Mouse (Mus musculus): ENCODE data around the gene Exoc3l4.

Gene Exoc3l4

DNA sequence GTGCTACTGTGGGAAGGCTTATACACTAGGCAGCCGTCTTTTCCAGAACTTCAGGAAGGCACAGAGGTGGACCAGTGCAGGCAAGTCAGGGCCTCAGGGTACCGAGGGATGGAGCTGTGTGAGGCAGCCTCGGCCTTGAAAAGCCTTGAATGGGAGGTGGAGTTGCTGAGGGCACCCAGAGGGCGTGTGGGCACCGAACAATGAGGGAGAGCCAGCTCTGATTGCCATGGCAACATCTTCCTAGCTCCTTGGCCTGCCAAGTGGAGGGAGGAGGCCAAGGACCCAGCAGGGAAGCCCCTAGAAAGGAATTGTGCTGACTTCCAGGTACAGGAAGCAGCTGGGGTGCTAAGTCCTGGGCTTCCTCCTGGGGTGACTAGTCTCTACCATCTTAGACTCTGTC is 7.2 kb upstream of the Exoc3l4 start:
- no peak for DNase-seq (ENCODE audit: low read depth in 2 of 2, low spot score in 2 of 2)

DNA sequence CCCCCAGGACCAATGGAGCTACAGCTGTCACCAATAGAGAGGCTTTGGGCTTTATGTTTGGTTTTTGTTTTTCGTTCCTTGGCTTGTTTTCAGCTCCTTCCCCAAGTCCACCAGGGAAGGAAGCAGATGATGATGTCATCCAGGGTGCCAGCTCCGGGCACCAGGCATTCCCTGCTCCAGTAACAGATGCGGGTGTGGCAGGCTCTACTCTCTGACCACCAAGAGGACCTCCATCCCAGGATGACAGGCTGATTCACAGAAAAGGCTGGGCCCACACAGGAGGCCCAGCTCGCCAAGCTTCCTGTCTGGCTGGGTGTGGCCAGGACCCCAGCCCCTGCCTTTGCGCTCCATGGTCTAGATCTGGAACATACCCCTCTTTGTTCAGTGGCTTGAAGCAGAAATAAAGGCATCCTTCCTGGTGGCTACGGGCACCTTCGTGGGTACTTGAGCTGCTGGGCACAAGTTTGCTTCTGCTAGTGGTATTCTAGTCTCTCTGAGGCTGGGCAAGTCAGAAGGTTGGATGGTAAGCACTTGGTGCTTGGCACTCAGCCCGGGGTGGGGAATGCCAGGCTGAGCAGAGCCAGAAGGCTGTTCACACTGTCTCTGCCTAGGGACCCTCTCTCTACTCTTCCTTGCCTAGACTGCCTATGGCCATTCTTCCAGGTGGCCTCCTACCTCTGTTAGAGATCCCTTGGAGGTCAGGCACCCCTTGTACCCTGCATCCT is 5.0 kb upstream of the Exoc3l4 start:
- no peak for DNase-seq (ENCODE audit: low read depth in 2 of 2, low spot score in 2 of 2)

DNA sequence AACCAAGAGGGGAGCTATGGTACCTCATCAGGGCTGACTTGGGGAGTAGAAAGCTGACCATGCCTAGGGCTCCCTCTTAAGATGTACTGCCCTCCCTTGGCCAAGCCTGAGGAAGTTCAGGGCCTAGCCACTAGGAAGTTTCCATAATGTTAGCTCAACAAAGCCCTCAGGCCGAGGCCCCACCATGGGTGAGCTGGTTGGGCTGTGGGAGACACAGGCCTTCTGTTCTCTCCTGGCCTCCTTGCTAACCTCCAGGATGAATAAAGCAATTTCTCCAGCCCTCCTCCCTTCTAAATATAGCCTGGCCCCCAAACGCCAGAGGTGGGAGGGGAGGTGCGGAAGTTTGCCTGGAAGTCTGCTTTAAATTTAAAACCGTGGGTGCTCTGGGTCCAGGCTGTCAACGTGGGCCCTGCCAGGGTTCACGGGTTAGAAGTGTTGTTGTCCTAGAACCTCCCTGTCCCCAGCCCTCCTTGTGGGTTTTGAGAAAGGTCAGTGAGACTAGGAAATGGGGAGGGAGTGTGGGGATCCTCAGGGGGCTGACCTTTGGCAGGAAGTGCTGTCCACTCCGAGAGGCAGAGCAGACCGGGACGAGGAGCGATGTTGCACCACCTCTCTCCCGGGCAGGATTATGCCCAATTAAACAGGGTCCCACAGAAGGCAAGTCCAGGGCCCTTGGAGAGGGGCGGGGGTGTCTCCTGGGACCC is 4.1 kb upstream of the Exoc3l4 start:
- DNase-seq (ENCODE audit: low read depth in 2 of 2, low spot score in 2 of 2), result no peak

DNA sequence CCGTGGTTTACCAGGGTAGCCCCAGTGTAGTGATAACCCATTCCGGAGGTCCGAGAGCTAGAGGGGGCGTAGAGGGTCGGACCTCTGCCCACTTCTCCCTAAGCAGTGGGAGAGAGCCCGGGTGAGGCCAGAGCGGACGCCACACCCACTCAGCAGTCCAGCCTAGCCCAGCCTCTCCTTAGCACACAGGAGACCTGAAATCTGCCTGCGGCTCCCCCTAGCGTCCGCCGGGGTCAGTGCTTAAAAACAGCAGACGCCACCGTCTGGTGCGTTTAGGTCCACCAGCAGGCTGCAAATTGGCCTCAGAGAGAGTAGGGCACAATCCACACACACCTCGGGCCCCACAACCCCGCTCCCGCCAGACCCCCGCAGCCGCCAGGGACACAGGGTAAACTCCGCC is 3.5 kb upstream of the Exoc3l4 start:
- peak; percentile 13 to 44 for DNase-seq (ENCODE audit: low read depth in 2 of 2, low spot score in 2 of 2)

DNA sequence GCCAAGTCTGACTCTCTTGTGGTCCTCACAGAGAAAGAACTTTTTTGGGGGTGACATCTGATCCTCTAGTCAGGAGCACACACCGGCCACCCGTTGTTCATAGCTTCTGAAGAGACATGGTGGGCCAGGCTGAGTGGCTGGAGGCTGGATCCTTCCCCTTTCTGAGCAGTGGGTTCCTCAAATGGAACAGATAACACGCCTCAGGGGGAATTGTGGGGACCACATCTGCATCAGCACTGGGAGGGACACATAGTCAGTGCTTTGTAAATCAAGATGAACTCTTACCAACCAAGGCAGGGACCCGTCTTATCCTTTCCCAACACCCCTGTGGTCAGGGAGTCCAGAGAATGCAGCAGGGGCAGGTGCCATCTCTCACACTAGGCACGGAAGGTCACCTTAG is 3.1 kb downstream of the Exoc3l4 start:
- DNase-seq (ENCODE audit: low read depth in 2 of 2, low spot score in 2 of 2), result no peak

DNA sequence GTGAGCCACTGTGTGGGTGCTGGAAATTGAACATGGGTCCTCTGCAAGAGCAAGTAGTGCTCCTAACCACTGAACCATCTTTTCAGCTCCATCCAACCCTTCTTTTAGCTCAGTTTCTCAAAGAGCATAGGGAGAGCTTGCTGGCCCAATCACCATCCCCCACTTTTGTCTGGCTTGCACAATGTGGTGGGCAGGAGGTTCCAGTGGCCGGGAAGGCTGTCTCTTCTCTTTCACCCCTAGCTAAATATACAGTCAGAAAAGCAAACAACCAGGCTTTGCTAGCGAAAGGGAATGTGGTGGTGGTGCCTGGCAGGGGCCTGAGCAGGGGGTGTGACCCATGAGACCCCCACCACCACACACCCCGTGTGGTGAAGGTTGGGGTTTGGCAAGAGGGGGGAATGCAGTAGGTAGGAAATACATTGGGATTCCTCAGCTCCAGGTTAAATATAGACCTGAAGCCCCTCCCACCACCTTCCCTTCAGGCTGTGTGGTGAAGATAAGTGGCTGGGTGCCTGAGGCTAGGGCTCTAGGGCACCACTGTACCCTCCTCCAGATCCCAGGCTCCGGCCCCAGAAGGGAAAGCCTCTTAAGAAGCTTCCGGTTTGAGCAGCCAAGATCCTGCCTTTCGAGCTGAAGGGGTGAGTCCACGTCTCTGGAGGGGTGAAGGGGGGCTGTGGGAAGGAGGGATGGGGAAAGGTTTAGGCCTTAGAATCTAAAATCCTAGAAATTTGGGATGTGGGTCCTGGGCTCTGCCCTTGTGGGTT is 4.3 kb downstream of the Exoc3l4 start:
- DNase-seq (ENCODE audit: low read depth in 2 of 2, low spot score in 2 of 2), result no peak

DNA sequence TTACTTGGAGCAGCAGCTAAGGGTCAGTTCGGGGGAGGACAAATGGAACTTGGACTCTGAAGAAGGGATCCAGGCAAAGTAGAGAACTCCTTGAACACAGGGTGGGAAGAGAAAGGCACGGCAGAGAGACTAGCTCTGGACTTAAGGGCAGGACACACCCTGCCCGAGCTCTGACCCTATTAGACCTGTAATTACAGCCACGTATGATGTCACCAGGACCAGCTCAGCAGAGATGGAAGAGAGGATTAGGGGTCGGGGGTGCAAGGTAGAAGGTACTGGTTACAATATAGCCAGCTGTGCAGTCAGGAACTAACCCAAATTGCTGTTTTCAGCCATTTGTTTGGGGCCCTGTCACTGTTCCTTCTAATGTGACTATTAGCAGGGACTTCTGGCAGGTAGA is 6.0 kb downstream of the Exoc3l4 start:
- no peak for DNase-seq (ENCODE audit: low read depth in 2 of 2, low spot score in 2 of 2)

DNA sequence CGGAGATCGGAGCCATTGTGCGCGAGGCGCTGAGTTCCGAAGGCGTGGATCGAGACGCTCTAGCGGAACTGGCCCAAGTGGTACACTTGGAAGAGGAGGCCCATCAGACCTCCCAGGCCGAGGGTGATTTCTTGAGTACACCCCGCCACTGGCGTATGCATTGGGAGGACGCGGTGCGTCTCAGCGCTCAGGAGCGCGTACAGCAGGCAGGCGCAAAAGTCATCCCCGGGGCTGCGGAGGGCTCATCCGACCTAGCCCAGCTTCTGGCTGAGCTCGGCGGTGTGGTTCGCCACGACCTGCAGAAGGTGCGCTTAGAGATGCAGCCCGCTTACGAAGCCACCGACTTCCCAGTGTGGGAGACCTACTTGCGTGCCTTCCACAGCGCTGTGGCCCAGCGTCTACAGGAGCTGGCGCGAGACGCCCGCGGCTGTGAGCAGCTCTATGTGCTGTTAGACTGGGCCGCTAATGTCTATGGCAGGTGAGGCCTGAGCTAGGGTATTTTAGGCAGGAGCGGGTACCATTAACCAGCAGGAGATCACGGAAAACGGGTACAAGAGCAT is 6.8 kb downstream of the Exoc3l4 start:
- DNase-seq (ENCODE audit: low read depth in 2 of 2, low spot score in 2 of 2), result no peak

DNA sequence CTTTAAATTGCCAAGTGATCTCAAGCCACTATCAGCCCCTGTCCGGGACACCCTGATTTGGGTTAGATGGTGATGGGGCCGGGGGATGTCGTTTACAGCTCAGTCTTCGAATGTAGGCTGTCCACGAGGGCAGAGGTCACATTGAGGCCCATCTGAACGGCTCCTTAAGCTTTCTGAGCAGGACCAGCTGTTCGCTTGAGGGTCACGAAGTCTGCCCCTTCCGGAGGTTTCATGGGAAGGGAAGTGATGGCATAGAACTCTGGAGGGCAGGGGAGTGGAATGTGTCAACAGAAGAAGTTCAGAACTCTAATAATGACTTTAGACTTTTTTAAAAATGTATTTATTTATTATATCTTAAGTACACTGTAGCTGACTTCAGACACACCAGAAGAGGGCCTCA is 7.7 kb downstream of the Exoc3l4 start:
- DNase-seq (ENCODE audit: low read depth in 2 of 2, low spot score in 2 of 2), result no peak

DNA sequence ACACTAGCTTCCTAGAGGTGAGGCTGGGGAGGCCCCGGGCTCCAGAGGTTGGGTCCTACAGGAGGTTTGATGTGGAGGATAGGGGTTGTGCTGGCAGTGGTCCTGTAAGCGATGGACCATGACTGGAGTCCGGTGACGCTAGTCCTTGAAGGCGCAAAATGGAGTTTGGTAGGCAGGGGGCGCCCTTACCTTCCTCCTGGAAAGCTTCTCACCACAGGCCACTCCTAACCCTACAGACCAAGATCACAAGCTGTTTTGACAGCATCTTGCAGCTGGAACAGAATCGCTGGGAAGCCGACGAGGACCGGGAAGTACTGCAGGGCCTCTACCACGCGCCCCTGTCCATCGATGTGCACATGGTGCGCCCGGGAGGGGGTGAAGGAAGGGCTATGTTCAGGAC is 8.4 kb downstream of the Exoc3l4 start:
- DNase-seq (ENCODE audit: low read depth in 2 of 2, low spot score in 2 of 2), result peak in 1 of 2 experiments; percentile 5

DNA sequence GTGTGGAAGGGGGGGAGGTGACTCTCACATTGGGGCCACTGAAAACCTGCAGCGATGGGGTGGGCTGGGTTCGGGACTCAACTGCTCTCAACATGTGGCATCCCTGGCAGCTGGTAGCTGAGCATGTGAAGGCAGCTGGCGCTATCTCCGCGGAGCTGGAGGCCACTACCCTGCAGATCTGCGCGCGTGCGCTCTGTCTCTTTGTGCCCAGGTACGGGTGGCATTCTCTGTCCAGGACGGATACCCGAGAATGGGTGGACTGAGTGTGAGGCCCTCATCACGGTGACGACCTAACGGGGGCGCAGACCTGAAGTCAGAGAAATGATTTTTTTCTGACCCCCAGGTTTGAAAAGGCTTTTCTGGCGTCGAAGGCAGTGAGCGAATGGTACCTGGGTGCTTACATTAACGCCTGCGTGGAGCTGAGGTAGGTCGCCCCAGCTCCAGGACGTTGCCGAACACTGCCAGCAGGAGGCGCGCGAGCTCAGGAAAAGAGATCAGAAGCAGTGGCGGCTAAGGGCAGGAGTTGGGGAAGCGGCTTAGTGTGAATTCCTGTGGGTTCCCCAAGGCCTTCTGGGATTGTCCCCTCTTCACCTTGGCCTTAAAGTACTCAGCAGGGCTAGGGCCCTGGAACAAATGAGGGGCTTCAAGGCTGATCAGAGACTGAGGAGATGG is 9.1 kb downstream of the Exoc3l4 start:
- DNase-seq (ENCODE audit: low read depth in 2 of 2, low spot score in 2 of 2), result peak; percentile 26 to 51

DNA sequence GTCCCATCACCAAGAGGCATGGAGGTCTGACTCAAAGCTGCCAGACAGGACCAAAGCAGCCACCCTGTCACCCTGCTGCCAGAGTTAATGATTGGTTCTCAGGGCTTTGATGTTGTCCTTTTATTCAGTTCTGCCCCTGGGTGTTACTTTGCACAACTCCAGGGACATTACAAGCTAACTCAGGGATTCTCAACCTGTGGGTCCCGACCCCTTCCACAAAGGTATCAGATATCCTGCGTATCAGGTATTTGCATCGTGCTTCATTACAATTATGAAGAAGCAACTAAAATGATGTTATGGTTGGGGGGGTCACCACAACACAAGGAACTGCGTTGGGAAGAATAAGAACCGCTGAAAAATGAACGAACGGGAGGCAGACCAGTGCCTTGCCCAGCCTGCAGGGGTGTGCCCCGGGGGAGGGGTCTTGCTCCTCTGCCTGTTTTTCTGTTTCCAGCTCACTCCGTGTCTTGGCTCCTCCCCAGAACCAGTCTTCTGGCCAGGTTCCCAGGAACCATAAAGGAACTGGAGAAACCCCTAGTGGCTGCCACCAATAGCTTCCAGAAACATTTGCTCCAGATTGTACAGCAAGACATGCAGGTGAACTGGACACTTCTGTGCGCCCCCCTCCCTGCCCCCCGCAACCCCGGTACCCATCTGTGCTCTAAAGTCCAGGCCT is 10.8 kb downstream of the Exoc3l4 start:
- no peak for DNase-seq (ENCODE audit: low read depth in 2 of 2, low spot score in 2 of 2)

DNA sequence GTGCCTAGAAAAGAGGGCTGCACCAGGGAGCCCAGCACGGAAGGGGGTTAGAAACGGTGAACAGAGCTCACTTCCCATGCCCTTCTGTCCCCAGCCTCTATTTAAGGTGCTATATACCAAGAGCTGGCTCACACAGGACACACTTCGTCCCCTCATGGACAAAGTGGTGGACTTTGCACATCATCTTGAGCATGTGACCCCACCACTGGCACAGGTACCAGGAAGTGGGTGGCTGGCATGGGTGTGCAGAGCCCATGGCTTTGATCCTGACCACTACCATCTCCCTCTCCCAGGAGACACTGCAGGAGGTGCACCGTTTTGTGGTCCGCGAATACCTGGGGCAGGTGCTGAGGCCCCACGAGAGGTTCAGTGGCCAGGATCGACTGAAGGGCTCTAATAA is 11.5 kb downstream of the Exoc3l4 start:
- DNase-seq (ENCODE audit: low read depth in 2 of 2, low spot score in 2 of 2), result no peak

DNA sequence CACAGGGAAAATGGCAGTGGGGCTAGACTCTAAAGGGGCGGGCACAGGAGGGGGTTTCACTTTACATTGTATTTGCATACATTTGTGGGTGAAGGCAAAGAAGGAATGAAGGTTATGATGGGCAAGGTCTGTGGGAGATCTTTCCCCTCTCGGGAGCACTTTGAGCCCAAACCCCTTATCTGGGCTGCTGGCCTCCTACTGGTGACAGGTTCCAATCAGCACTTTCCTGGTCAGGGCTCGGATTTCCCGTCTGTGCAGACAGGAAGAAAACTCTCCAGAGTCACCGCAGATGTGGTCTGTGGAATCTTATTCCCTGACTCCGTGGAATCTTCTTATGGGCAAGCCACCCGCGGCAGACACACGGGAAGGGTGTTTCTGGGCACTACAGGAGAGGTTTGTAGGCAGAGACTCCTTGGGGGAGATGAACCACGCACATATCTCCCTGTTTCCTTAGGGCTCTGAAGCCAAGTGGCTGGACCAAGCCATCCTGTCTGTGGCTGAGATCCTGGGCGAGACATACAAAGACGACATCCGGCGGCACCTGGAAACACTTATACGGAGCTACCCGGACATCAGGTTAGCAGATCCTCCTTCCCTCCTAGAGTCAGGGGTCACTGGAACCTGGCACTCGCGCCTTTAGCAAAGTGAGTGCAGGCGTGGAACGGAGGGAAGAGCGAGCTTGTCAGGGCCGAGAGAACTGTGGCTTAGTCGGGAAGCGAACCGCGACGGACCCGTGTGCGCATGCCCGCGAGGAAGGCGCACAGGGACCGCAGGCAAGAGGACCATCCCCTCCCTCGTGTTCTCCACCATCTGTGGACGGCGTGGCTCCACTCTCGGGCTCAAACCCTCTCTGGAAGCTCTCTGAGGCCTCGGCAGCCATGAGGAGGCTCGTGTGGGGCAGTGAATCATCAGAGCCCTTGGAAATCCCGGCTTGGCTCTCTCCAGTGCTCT is 12.4 kb downstream of the Exoc3l4 start:
- no peak for DNase-seq (ENCODE audit: low read depth in 2 of 2, low spot score in 2 of 2)

DNA sequence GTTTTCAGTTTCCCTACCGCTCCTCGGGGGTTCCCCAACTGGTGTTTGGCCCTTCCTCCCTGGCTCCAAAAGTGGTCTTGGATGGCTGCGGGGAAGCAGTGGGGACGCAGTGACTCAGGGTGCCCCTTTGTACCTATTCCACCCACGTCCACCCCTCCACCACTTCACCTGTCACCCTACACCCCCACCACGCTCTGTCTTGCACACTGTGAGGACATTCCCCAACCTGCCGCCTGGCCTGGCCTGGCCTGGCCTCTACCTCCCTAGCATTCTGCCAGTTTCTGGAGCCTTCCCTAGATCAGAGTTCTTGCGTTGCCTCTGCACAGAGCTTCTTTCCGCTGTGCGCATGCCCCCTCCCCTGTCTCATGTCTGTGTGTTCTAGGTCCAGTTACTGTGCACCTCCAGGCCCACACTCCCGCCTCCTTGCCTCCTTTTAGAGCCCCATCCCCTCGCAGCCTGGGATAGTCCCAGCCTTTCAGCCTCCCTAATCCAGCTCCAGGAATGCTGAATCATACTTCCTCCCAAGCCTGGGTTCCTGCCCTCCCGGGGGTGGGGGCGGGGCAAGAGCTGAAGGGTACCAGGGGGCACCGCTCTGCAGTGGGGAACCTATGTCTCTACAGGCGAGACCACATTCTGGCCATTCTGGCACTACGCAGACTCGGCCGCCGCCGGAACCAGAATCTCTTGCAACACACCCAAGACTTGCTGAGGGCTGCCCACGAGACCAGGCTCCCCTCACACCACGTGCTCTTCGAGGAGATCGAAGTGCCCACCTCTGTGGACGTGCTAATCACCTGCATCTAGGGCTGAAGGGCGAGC is 13.4 kb downstream of the Exoc3l4 start:
- DNase-seq (ENCODE audit: low read depth in 2 of 2, low spot score in 2 of 2), result no peak

DNA sequence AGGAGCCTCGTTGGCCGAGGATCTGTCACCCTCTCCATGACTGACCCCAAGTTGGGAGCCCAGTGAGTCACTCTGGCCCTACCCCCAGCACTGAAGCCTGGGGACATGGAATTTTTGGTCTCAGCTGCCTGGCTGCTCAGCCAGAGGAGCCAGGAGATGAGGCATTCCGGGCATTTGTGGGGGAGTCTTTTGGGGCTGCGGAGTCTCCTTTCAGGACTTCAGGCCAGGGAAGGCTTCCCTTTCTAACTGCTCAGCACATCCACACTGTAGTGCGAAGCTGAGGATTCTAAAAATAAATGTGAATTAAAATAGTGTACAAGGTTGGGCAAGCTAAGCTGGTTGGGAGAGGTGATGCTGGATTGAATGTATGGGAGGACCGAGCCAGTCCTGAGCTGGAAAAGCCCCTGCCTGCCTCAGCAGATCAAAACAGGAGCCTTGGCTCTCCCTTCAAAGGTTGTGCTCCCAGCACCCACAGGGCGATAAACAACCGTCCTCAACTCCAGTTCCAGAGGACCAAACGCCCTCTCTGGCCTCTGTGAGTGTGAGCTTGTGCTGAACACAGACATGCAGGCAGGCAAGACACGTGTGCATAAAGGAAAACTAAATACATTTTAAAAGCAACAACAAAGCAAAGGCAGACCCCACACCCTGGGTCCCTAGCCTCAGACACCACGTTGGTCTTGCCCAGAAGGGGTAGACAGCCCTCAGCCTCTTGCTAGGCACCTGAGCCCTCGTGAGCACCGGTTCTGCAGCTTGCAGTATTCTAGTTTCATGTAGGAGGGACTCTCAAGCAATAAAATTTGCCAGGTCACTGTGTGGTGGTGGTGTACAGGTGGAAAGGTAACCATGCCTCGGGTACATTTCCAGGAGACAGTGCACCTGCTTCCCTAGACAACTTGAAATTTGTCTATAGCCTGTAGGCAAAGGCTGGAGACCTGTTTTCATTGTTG is 14.3 kb downstream of the Exoc3l4 start:
- DNase-seq (ENCODE audit: low read depth in 2 of 2, low spot score in 2 of 2), result no peak

DNA sequence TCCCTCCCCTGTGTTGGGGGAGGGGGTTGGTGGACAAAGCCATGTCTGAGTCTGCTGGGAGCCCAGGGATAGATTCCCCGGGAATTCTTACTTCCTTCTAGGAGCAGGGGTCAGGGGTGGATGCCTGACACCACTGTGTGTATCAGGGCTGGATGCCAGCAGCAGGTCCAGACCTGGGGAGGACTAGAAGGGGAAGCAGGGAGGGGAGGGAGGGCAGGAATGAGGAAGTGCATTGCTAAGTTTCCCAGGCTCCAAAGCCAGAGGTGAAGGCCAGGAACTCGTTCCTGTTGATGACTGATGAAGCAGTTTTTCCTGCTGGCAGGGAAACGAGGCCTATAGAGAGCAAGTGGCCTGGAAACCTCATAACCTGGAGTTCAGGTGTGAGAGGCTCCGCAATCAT is 15.3 kb downstream of the Exoc3l4 start:
- DNase-seq (ENCODE audit: low read depth in 2 of 2, low spot score in 2 of 2), result no peak

Measured in CD8-positive naive resting alpha-beta T cell, adult 2 months (primary cell).